Mouse (Mus musculus): ENCODE measurements at regions not wholly inside any gene's neighbourhood (a gene's known extent, or its start where the extent isn't known, plus 50 kb on each side); places are given as distances from the start of the nearest gene placed in this dataset.

GRCm38 (mm10) chr1:23462411-23462810 lies 64.8 kb upstream of the Ogfrl1 start:
- DNase-seq = no peak

GRCm38 (mm10) chr1:23464081-23464480 lies 66.5 kb upstream of the Ogfrl1 start:
- DNase-seq = no peak

GRCm38 (mm10) chr1:23466340-23466739 lies 68.8 kb upstream of the Ogfrl1 start:
- DNase-seq = no peak

- DNase-seq = no peak
Observed at GRCm38 (mm10) chr1:23467405-23467804, 69.8 kb upstream of the Ogfrl1 start.

DNA sequence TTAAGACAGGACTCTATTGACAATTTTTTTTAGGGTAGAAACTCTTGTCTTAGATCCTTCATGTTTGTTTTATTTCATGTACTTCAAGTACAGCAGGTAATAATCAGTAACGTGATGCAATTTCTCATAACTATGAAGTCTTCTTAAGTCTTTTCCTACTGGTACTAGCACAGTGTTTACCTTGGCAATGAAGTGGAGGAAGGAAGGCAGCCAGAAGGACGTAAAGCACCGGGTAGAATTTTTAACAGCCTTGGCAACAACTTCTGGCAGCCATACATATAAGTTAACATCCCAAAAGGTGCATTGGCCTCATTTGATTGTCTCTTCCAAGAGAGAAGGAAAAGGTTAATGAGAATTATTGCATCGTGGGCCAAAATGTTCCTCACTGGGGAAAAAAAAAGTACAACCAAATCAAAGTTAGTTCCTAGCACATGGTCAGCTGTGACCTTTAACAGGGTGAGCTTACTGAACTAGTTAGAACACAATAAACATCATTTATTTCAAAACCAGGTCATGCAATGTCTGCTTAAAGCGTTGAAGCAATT lies 83.3 kb upstream of the Ogfrl1 start:
- DNase-seq = no peak

DNA sequence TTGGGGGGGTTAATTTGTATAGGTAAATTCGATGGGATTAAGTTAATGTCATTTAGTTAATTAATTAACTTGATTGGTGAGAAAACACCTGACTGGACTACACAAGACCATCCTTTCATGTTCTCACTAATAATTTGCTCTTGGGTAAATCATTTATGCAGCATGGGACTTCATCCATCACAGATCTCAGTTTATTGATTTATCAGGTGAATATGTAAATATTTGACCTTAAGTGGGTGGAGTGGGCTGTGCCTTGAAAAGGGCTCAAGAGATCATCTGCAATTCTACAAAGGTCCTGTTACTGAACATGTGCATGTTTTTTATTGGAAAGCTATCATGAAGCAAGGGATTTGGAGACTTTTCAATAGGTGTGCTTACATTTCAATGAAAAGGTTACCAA lies 87.0 kb upstream of the Ogfrl1 start:
- no peak for DNase-seq

- no peak for DNase-seq
Observed at GRCm38 (mm10) chr1:23485150-23485775, 87.7 kb upstream of the Ogfrl1 start.

DNA sequence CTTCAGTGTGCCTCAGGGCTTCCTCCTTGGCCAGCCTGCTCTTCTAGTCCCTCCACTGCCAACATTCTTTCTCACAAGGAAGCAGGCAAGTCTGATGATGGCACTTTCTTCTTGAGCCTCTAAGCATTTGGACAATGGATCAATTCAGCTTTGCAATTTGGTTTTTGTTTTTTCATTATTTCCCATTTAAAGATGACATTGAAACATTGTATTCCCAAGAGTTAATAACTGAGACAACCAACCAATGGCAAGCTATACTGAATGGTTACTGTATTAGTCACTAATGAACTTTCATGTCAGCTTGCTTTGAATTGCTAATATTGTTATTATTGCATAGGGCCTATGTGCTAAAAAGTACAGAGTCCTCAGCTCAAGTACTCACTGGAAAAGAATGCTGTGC lies 89.5 kb upstream of the Ogfrl1 start:
- no peak for DNase-seq

DNA sequence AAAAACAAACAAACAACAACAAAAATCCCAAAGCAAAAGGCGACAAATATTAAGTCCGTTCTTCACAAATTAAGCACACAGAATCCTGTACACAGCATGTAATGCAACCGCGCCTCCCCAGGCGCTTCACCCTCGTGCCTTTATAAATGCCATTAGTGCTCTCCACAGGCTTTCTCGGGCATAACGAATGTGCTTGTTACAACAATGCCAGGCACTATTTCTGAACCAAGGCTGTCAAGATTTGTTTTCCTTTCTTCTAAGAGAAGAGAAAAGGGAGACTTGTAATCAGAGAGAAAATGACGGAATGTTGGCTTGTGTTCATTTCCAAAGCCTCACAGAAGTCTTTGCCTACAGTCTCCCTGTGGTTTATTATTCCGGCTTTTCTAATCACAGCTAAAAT lies 93.1 kb upstream of the Ogfrl1 start:
- DNase-seq = peak in 1 of 2 experiments; percentile 33

DNA sequence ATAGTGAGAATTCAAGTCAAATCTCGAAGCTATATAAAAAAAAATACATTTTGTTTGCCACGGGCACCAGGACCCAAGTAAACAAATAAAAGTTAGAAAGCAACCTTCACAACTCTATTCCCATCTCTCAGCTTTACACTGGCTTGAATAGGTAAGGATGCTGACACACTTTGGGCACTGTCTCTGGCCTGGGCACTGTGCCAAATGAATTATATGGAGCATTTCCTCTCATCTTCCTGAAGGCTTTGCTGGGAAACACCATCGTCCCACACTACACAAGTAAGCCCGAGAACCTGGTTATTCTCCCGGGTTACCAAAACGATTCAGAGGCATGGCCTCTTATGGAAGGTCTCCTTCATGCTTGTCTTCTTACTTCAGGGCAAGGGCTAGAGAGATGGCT lies 93.5 kb upstream of the Ogfrl1 start:
- DNase-seq = peak; percentile 28 to 32

GRCm38 (mm10) chr1:23492981-23493380 lies 95.4 kb upstream of the Ogfrl1 start:
- no peak for DNase-seq

DNA sequence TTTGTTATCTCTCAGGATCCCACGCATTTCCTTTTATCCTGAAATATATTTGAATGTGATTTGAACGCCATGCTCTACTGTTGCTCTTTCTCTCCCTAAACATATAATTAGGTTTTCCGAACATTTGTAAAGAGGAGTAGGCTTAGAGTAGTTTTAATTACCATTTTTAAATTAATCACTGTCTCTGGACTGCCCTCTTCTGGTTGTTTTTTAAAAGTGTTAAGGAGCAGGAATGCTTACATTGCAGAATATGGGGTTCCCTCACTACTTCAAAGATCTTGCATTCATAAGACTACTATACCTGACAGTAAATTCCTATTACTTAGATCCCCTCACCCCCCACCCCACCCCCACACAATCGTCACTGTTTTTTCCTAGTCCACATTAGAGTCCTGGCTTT lies 97.8 kb upstream of the Ogfrl1 start:
- no peak for DNase-seq

DNA sequence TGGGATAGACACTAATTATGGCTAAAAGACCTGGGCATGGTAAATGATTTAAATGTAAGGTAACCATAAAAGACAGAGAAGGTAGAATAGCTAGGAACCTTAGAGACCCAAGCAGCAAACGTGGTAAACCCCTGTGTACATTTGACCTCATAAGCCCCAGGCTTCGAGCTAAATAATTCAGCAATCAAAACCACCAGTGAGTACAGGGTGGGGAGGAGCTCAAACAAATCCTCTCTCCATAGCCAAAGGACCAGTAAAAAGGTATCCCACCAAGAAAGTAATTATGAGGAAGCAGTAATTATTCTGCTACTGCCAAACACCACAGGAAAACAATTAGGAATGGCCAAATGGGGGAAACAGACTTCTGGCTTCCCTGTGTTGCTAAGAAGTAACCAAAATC lies 122.5 kb upstream of the Ogfrl1 start:
- DNase-seq = no peak

GRCm38 (mm10) chr1:23532659-23533058 lies 135.1 kb upstream of the Ogfrl1 start:
- DNase-seq = no peak

DNA sequence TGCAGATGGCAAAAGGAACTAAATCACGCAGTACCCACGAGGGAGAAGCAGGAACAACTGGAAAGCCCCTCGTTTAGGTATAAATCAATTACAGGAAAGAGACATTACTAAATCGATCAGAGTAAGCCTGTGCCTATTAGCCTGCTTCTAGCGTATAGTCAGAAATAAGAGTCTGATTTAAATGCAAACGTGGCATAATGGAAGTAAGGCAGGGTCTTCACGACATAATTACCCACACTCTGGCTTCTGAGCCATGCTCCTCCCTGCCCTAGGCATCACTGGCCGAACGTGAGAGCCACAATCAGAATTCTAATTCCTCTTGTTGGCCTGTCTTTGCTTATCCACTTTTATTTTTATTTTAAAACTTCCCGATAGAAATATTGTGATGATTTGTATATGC lies 139.0 kb upstream of the Ogfrl1 start:
- DNase-seq = no peak

- no peak for DNase-seq
Observed at GRCm38 (mm10) chr1:23538419-23538818, 140.8 kb upstream of the Ogfrl1 start.

GRCm38 (mm10) chr1:23540594-23540993 lies 143.0 kb upstream of the Ogfrl1 start:
- DNase-seq = peak; percentile 7 to 35

DNA sequence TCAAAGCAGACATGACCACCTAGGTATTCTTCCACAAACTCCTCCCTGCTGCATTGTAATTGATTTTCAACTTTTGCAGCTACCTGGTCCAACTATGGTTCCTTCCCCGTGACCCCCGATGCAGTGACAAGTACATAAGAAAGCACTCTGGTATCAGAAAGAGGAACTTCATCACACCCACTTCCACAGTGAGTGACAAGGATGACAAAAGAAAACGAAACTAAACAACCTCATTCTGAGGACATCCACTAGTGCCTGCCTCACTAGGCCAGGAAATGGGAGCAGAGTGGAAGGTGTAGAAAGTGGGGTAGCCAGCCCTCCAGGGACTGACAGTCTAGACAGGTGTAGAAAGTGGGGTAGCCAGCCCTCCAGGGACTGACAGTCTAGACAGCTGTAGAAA lies 158.2 kb upstream of the Ogfrl1 start:
- DNase-seq = no peak

DNA sequence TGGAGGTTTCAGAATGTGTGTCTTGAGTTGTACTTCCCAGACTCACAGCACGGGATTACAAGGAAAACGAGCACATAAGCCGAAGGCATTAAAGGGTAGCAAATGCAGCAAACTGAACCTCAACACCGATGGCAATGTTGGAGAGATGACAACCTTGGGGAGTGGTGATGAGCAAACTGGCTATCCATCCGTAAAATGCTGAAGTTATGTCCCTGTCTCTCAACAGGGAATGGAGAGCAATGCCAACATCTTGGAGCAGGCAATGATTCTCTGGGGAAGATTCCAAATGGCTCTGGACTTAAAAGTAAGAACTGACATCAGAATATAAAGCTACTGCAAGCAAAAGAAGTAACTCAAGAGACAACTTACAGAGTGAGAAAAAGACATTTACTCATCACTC lies 170.5 kb upstream of the Ogfrl1 start:
- no peak for DNase-seq

GRCm38 (mm10) chr1:23574461-23574860 lies 176.9 kb upstream of the Ogfrl1 start:
- no peak for DNase-seq

DNA sequence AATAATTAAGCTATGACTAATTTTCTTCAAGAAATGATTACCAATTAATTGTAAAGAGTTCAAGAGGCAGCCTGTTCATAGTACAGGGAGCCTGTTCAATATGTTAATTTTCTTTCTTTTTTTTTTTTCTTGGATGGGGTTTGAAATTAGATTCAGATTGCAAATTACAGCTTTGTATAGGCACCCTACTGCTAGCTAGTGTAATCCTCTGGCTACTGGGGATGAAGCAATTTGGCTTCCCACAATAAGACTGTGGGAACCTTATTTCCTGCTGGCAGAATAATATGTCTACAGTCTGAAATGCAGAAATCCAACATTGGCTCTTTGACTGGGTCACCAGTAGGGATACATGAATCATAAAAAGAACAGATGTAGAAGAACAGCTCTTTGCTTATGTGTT lies 177.4 kb upstream of the Ogfrl1 start:
- no peak for DNase-seq

- DNase-seq = no peak
Observed at GRCm38 (mm10) chr1:23575515-23575914, 177.9 kb upstream of the Ogfrl1 start.

DNA sequence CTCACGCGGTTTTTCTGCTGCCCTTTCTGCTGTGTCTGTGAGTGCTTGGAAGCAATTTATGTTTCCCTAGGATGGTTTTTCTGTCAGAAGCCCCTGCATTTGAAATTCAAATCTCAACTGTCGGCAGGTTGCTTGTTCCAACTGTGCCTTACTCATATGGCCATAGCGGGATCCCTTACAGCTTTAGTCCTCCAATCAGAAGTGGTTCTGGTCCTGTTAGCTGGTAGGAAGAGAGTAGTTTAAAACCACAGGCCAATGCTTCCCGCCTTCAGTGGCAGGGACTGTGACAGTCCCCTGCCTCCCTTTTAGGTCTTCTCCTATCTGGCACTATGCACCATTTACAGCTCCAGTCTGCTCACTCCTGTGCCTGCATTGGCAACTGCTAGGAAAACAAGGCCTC lies 178.6 kb upstream of the Ogfrl1 start:
- DNase-seq = no peak

- no peak for DNase-seq
Observed at GRCm38 (mm10) chr1:23589414-23589942, 172.1 kb upstream of the B3gat2 start.

DNA sequence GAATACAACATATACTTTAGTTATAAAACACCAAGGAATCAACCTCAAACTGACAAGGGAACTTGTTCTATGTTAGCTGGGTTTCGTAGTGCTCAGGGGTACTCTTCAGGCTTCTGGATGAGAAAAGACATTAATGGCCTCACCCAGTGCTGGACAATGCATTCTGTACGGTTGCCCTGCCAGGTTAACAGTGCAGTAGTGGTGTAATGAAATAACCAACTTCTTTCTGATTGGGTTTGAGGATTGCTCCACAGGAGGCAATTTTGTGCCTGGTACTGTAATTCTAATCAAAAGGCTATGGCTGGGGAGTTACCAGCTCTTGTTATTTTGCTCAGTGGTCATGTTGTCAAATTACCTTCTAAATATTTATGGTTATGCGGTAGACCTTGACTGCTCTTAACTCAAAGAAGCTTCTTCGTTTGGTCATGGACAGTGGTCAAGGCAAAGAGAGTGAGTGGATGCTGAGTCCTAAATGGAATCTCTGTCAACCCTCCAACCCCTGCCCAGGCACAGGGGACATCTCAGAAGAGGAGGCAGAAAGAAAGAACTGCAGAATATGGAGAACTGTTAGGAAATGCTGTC lies 158.8 kb upstream of the B3gat2 start:
- no peak for DNase-seq
